Mouse (Mus musculus) kidney, postnatal 0 days (tissue): ENCODE data around the gene Ccdc122. TPM values are rescaled to one million over a fixed set of nuclear protein-coding genes. Genes with fewer than 3 reads are reported as not detected.
"Not testable (repeated sequence)": the region's sequence is repeated elsewhere in the genome, so short reads cannot be mapped to it uniquely, and the experiment has no call there.

Experiments used
- ATAC-seq: fragments of 200-750 bp; cut with Nextera tagmentation; replicated peaks from 2 replicates; pipeline ENCODE4 v1.8.0; 2017; ENCODE audit warnings: low read depth, moderate number of reproducible peaks, moderate TSS enrichment, moderate library complexity; ENCODE audit not compliant: low FRiP score
- DNase-seq: peaks from one replicate; pipeline ENCODE4 v3.0.0-alpha.2; 2016; ENCODE audit warnings: low spot score
- H3K27ac ChIP-seq: fragments of 300-500 bp; sonication (generic); 2 replicates; pipeline ENCODE4 v1.5.1; 2014; ENCODE audit warnings: mild to moderate bottlenecking
- H3K27me3 ChIP-seq: fragments of 300-500 bp; sonication (generic); 2 replicates; pipeline ENCODE4 v1.6.1; 2014; ENCODE audit warnings: low read length, mixed read lengths; ENCODE audit not compliant: insufficient read depth
- H3K36me3 ChIP-seq: fragments of 300-500 bp; sonication (generic); 2 replicates; pipeline ENCODE4 v1.6.1; 2014; ENCODE audit warnings: low read length, mixed read lengths; ENCODE audit not compliant: insufficient read depth
- H3K4me1 ChIP-seq: fragments of 300-500 bp; sonication (generic); replicated peaks from 2 replicates; pipeline ENCODE4 v1.6.1; 2014; ENCODE audit warnings: antibody characterized with exemption, low read length, mixed read lengths; ENCODE audit not compliant: insufficient read depth
- H3K4me2 ChIP-seq: fragments of 300-500 bp; sonication (generic); 2 replicates; pipeline ENCODE4 v1.6.1; 2014; ENCODE audit warnings: mild to moderate bottlenecking, low read length, moderate library complexity, mixed read lengths
- H3K4me3 ChIP-seq: fragments of 300-500 bp; sonication (generic); replicated peaks from 2 replicates; pipeline ENCODE4 v1.5.1; 2014; ENCODE audit warnings: low read depth, low read length
- H3K9ac ChIP-seq: fragments of 300-500 bp; sonication (generic); 2 replicates; pipeline ENCODE4 v1.6.1; 2014; ENCODE audit warnings: low read depth, low read length
- H3K9me3 ChIP-seq: fragments of 300-500 bp; sonication (generic); replicated peaks from 2 replicates; pipeline ENCODE4 v1.6.1; 2016; ENCODE audit warnings: low read length, inconsistent platforms, mixed read lengths
- CTCF ChIP-seq: IDR thresholded peaks from 2 replicates; pipeline ENCODE4 v1.5.1; 2016; ENCODE audit warnings: antibody characterized with exemption, low read depth, mild to moderate bottlenecking, moderate library complexity
- WGBS: fragments of 180-500 bp; shearing (Covaris S2); extraction: QIAGEN DNeasy Blood & Tissue Kit; methylation state at CpG from one replicate; pipeline ENCODE4 v1.1.7; 2014; 5-methylcytosine and 5-hydroxymethylcytosine counted together
- polyA plus RNA-seq: library from polyadenylated mRNA; unstranded; fragments of >200 nt; fragmentation: Nextera tagmentation; extraction: Ambion mirVana; gene quantifications from 2 replicates; pipeline ENCODE4 v1.2.1, GENCODE M21; 2015

Ccdc122 gene
- polyA plus RNA-seq, 1 experiment from 2014 or later, result 2.3 TPM

GRCm38 (mm10) chr14:77081248-77081647 lies 44.7 kb downstream of the Ccdc122 start:
- DNase-seq, result no peak
- Histone ChIP-seq H3K27me3 (no peaks in the 10 kb centered on the region), H3K4me3 (no peak overlapping the region), H3K27ac (no peak overlapping the region), H3K36me3 (no peaks in the 10 kb centered on the region), H3K9ac (no peak overlapping the region), H3K4me2 (no peak overlapping the region), H3K4me1 (no peaks in the 10 kb centered on the region), H3K9me3 (no peaks in the 10 kb centered on the region)
- no peak for TF ChIP-seq CTCF
- WGBS, result 91% methylated on average over 5 of the region's 5 CpGs
- ATAC-seq, result no peak

- 77% methylated on average over 2 of the region's 2 CpGs for WGBS
Observed at GRCm38 (mm10) chr14:77100285-77100684, 63.7 kb downstream of the Ccdc122 start.

GRCm38 (mm10) chr14:77110622-77111021 lies 74.0 kb downstream of the Ccdc122 start:
- WGBS, result 91% methylated on average over 5 of the region's 5 CpGs
- H3K36me3 ChIP-seq, H3K4me1 ChIP-seq, H3K9ac ChIP-seq, H3K9me3 ChIP-seq, H3K4me2 ChIP-seq, ATAC-seq, H3K27ac ChIP-seq, H3K27me3 ChIP-seq, H3K4me3 ChIP-seq, DNase-seq: not testable (repeated sequence)

More at GRCm38 (mm10) chr14:77100285-77100684, 63.7 kb downstream of the Ccdc122 start:
- H3K4me1 ChIP-seq, result no peaks in the 10 kb centered on the region
- H3K27me3 ChIP-seq, result no peaks in the 10 kb centered on the region
- no peak overlapping the region for H3K4me2 ChIP-seq
- H3K27ac ChIP-seq, result no peak overlapping the region
- no peak overlapping the region for H3K9ac ChIP-seq
- TF ChIP-seq CTCF, result no peak
- no peak for DNase-seq
- no peaks in the 10 kb centered on the region for H3K9me3 ChIP-seq
- H3K4me3 ChIP-seq, result no peak overlapping the region
- no peaks in the 10 kb centered on the region for H3K36me3 ChIP-seq
- ATAC-seq, result no peak

GRCm38 (mm10) chr14:77130612-77131011 lies 94.0 kb downstream of the Ccdc122 start:
- TF ChIP-seq CTCF, result no peak
- Histone ChIP-seq H3K9ac (no peak overlapping the region), H3K4me3 (no peak overlapping the region), H3K27ac (no peak overlapping the region), H3K4me1 (no peaks in the 10 kb centered on the region), H3K4me2 (no peak overlapping the region), H3K27me3 (no peaks in the 10 kb centered on the region), H3K36me3 (no peaks in the 10 kb centered on the region), H3K9me3 (no peaks in the 10 kb centered on the region)
- DNase-seq (no peak), ATAC-seq (no peak)
- WGBS, result 92% methylated on average over 5 of the region's 5 CpGs

GRCm38 (mm10) chr14:77136936-77137335 lies 100.4 kb downstream of the Ccdc122 start:
- H3K4me3 ChIP-seq, result no peak overlapping the region
- DNase-seq, result no peak
- no peaks in the 10 kb centered on the region for H3K9me3 ChIP-seq
- no peak for ATAC-seq
- H3K27me3 ChIP-seq, result no peaks in the 10 kb centered on the region
- H3K4me1 ChIP-seq, result no peaks in the 10 kb centered on the region
- no peak for TF ChIP-seq CTCF
- H3K36me3 ChIP-seq, result no peaks in the 10 kb centered on the region
- H3K4me2 ChIP-seq, result no peak overlapping the region
- no peak overlapping the region for H3K27ac ChIP-seq
- 56% methylated on average over 6 of the region's 6 CpGs for WGBS
- no peak overlapping the region for H3K9ac ChIP-seq

GRCm38 (mm10) chr14:77141324-77142282 lies 105.0 kb downstream of the Ccdc122 start:
- H3K9ac ChIP-seq, result no peak overlapping the region
- H3K4me3 ChIP-seq, result no peak overlapping the region
- peak; percentile 86 for TF ChIP-seq CTCF

More at GRCm38 (mm10) chr14:77141324-77142282, 105.0 kb downstream of the Ccdc122 start:
- DNase-seq, result peak; percentile 91
- H3K27me3 ChIP-seq, result no peaks in the 10 kb centered on the region
- 26% methylated on average over 16 of the region's 17 CpGs for WGBS
- H3K4me2 ChIP-seq, result no peak overlapping the region
- ATAC-seq, result no peak
- H3K27ac ChIP-seq, result no peak overlapping the region
- no peaks in the 10 kb centered on the region for H3K9me3 ChIP-seq
- H3K36me3 ChIP-seq, result no peaks in the 10 kb centered on the region
- H3K4me1 ChIP-seq, result no peaks in the 10 kb centered on the region
